Mouse (Mus musculus): ENCODE data around the gene Btnl4.

- TF ChIP-seq POLR2A (IDR thresholded peaks at IDR 0.05; ENCODE audit: control insufficient read depth, extremely low read depth, insufficient read depth, low read length, poor library complexity) (no peak), CTCF (IDR thresholded peaks at IDR 0.05; ENCODE audit: borderline replicate concordance, control insufficient read depth, extremely low read depth, insufficient read depth, low read length, poor library complexity) (no peak)
These were observed 39.5 kb downstream of the Btnl4 start for GRCm38 (mm10) chr17:34437606-34438005.

Data from thymus, adult 2 months (tissue).